Mouse (Mus musculus) T-helper 17 cell (primary cell): ENCODE results near the gene Ifi208.
"Not testable (repeated sequence)": the region's sequence is repeated elsewhere in the genome, so short reads cannot be mapped to it uniquely, and the experiment has no call there.

Experiments used
- in situ Hi-C, 2 experiments: fragments of 300-600 bp; cut with MboI, MseI; formaldehyde crosslinking; loops; 1 replicate in 1 of 2; 2 replicates in 1 of 2; pipeline ENCODE4 v1.15.1; 2025; ENCODE audit warnings: high pct_unique_total_duplicates in 2 of 2

Gene Ifi208

DNA sequence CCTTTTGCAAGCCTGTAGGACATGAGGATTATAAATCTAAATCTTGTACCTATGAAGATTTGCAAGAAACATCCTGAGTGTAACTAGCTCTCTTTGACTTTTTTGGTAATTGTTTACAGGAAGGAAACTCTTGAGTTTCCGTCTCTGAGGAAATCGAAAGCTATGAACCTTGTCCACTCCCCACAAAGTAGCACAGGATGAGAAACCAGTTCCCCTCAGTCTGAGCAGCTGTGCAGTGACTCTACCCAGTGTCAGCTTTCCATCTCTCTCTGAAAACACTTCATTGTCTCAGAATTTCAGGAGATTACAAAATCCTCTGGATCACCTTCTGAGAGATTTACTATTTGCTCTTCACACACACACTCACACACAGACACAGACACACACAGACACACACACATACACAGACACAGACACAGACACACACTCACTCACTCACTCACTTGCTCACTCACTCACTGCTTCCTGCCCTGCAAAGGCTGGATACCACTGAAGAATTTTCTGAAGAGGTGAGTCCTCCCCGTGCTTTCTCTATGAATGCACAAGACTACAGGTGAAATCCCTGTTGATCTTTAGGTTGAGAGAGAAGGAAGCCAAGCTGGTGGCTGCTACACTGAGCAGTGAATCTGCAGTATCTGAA is at the start of gene Ifi208:
TSS of gene Ifi208 (plus strand) at position 218 of the 640 bp plus-strand sequence.
- in situ Hi-C loops = loop anchor here (5.0 to 10.0 kb wide), 2 partner anchors 181 to 1109 kb away; partner anchors contain the start of gene Ifi206 (in 1 of the 2)

DNA sequence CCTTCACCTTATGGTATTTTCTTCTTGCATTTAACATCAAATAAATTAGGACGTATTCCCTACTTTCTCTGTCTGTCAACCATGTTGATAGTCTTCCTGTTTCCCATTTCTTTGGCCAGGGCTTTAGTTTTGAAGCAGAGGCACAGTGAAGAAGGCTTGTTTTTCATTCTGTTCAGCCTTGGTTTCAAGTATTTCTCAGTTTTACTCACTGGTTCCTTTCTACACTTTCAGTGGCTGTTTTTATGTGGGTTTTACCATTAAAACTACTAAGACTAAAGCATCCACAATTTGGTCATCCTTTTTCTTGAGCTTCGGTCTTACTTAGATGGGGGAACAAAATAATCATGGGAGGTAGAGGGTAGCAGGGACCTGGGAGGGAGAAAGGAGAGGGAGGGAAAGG is 49.4 kb upstream of the Ifi208 start:
- in situ Hi-C loops = loop anchor here in 1 of 2 experiments (5.0 to 10.0 kb wide), 2 partner anchors 109 to 408 kb away; partner anchors contain the start of gene Ifi205

DNA sequence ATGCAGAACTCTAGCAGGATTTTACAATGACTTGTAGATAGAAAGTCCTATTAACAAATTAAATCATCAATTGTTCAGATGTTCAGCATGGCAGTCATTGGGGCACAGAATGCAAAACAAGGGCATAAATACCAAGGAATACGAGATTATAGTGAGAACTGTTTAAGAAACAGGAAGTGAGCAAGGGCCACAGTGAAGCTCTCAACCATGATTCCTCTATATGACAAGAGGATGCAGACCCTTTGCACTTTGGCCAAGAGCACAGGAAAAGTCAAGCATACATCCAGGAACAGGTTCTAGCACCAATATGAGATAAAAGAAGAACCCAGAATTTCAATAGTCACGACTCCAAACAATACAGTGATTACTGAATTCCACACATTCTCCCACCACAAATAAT is 46.8 kb upstream of the Ifi208 start:
- in situ Hi-C loops = loop anchor here in 1 of 2 experiments (10.0 kb wide), 1 partner anchor 112 kb away; no protein-coding TSS in a partner anchor

DNA sequence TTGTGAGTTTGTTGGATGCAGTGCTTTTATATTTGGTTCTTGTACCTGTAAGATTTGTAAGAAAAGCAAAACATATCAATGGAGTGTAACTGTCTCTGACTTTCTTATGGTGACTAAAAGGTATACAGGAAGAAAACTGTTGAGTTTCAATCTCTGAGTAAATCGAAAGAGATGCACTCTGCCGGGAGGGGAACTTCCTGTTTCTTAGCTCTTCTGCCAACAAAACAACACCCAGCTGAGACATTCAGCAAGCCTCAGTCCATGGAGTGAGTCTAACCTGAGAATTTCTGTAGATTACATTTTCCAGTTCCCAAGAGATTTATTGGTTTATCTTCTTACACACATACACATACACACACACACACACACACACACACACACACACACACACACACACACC is 42.9 kb upstream of the Ifi208 start, which contains the start of gene Ifi209:
TSS of gene Ifi209 (plus strand) at position 296 of the 400 bp plus-strand sequence.
- in situ Hi-C loops = not testable (repeated sequence)

DNA sequence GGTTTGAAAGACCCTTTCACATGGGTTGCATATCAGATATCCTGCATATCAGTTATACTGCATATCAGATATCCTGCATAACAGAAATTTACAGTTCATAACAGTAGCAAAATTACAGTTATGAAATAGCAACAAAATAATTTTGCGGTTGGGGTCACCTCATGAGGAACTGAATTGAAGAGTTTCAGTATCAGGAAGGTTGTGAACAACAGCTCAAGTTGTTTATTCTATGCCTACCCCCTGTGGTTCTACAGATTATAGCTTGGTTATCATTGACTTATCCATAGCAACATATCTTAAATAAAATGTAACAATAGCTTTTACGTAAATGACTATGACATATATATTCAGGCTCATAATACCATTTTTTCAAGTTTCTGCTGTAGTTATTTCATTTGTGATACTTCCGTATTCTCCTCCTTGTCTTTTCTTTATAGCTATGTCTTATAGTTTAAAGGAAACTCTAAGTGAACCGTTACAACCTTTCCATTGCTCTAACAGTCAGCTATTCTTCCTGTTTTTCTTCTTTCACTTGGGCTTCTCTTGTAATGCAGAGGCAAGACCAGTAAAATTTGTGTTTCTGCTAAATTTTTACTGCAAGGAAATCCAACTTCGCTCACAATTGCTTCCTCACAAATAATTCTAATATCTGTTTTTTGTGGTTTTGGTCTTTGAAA is 39.4 kb upstream of the Ifi208 start:
- in situ Hi-C loops = no loop called here

DNA sequence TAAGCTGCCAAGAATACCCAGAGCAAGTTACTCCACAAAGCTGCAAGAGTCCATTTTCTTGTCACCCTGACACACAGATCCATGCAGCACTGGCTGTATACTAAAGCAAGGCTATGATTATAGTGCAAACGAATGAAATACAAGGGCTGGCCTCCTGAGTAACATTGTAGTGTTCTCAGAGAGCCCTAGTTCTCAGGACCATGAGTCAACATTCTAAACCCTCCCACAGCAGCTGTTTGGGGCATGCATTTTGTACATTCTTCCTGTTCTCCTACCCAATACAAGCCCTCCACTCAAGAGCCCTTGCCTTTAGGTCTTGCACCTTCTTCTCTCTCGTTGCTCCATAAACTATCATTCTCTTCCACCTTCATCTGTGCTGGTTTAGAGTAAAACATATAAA is 28.1 kb upstream of the Ifi208 start:
- in situ Hi-C loops = no loop called here

DNA sequence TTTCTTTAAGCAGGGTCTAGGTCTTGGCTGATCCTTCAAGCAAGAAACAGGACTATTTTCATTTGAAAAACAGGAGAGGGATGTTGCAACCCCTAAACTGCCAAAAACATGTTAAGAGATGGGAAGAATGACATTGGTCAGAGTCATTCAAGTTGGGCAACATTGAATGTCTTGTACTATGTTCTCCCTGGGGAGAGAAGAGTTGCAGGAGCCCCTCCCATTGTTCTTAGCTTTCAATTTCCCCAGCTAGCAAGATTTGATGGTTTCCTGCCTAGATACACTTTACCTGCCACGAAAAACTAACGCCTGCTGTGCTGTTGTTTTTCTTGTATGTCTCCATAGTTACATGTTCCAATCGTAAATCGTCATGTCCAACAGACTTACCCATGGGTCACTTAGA is 15.5 kb upstream of the Ifi208 start:
- in situ Hi-C loops = no loop called here

DNA sequence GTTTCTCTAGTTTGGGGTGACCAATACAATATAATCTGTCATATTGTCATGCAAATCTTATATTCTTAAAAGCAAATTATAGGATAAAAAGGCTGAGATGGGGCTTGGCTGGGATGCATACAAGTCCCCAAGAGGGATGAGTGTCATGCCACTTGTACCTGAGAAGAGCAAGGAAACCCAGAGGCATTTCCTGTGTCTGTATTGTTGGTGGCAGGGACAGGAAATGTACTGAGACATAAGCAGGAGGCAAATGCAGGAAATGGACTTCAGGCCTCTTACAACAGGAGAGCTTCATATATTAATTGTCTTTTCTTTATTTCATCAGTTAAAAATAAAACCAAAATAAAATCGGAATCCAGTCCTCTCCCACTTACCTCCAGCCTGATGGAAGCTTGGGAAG is 5.1 kb downstream of the Ifi208 start:
- in situ Hi-C loops = loop anchor here in 1 of 2 experiments (10.0 kb wide), 1 partner anchor 1114 kb away; no protein-coding TSS in a partner anchor

DNA sequence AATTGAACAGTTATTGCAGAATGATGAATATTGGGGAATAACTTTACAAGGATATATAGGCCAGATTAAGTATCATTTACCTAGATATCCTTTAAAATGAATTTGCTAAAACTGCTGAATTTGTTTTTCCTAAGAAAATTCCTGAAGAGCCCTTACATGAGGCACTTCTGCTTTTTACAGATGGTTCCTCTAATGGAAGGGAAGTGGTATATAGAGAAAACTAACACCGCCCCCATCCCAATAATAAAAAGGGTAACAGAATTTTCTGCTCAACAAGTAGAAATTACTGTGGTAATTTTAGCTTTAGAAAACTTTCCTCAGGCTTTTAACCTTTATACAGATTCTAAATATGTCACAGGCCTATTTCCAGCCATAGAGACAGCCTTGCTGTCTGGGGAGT is 20.8 kb downstream of the Ifi208 start:
- in situ Hi-C loops = no loop called here

DNA sequence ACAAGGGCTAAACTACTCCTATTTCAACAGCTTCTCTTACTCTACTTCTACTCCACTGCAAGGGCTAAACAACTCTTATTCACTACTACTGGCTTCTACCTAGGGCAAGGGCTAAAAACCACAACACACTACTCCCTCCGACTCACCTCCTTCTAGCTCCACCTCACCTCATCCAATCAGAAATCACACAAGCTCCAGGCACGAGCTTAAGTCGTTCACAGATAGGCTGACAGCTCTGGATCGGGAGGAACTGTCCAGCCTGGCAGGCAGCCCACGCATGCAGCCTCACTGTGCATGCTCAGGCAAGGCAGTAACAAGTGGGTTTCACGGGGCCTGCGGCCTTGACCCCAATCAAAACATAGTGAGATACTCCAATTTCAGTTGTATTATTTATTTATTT is 59.7 kb downstream of the Ifi208 start:
- in situ Hi-C loops = no loop called here

DNA sequence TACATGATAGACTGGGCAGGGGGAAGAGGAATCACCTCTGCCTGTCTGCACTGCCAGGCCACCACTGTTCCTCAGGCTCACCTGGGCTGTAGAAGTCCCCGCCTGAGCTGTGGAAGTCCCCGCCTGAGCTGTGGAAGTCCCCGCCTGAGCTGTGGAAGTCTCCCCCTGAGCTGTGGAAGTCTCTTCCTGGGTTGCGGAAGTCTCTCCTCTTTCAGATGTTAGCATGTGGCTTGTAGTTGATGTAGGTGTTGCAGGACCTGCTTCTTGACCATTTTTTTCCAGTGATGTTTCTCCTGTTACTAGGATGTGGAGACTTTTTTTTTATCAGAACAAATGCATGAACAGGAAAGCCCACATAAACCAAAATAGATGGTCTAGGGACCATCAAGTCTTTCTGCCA is 61.5 kb downstream of the Ifi208 start:
- in situ Hi-C loops = not testable (repeated sequence)

DNA sequence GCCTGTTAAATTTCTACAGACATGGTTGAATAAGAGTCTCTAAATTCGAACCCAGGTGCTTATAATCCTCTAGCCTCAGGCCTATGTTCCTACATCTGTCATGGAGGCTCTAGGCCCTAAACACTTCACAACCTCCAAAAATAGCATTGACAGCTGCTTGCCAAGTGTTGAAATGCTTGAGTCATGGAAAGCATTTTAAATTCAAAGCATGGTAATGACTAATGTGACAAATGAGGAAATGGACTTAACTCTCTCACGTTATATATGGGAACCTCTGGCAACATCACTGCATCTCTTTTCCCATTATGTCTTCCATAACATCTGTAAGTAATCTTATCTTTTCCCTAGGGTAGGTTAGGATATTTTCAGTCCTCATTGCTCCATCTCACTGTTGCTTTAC is 63.5 kb downstream of the Ifi208 start:
- in situ Hi-C loops = no loop called here

DNA sequence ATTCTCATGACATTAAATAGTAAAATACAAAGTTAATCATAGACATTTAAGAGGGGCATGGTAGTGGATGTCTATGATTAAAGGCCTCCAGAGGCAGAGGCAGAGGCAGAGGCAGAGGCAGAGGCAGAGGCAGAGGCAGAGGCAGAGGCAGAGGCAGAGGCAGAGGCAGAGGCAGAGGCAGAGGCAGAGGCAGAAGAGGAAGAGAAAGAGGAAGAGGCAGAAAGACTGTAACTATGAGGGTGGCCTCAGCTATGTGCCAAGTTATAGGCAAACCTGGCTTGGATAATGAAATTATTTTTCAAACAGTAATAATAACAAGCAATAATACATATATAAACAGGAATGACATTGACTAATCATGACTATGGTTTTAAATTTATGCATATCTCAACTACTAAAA is 67.1 kb downstream of the Ifi208 start:
- in situ Hi-C loops = no loop called here

DNA sequence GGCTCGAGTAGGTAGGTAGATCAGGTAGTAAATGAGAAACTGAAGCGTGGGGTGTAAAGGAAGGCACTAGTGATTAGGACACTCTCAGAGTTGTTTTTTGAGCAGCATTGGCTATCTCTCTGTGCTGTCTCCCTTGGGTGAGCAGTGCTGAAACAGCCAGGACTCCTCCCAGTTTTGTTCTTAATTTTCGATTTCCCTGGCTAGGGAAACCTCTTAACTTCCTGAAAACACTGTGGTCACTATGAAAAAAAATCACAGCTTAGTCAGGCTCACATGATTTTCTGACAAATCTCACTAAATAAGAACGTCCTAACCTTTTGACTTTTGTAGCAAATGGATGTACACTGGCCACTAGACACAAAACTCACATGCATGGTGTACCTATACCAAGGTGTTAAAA is 68.2 kb downstream of the Ifi208 start, which contains the start of gene Ifi207:
TSS of gene Ifi207 (minus strand) at position 92 of the 400 bp plus-strand sequence.
- in situ Hi-C loops = no loop called here

DNA sequence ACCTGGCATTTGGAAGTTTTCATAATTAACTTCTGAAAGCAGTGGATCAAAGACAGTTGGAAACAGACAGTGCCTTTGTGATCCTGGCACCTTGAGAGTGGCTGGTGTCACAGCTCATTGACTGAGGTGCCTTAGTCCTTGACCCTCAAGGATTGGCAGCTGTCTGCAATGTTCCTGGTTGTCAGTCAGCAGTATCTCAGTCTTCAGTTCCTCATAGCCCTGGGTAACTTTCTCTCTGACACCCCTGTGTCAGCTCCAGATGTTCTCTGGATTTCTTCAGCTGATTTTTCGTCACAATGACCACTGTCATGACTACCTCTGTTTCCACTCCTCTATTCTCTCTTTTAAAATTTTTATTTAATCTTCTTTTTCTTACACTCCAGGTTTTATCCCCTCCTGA is 68.8 kb downstream of the Ifi208 start:
- in situ Hi-C loops = no loop called here
